Mouse (Mus musculus) heart, adult 8-10 months (tissue): ENCODE results near the gene Rnft1. TPM values are rescaled to one million over a fixed set of nuclear protein-coding genes. Genes with fewer than 3 reads are reported as not detected.

ENCODE experiments used
- DNase-seq: peaks from one replicate; pipeline ENCODE4 v3.0.0; 2022; ENCODE audit warnings: low spot score
- total RNA-seq, 4 experiments: library from RNA; stranded (reverse); gene quantifications; 2 replicates each; pipeline ENCODE4 v1.2.4; 2022

The Rnft1 gene
- 10 to 100 TPM; 25.4 to 30.0 (median 29.3) TPM for total RNA-seq

GRCm38 (mm10) chr11:86484101-86484868, at the start of gene Rnft1:
Rnft1 (plus strand) TSS chr11:86484657.
- DNase-seq: peak; percentile 98

- DNase-seq: no peak
Measured at GRCm38 (mm10) chr11:86436843-86437242, 47.6 kb upstream of the Rnft1 start.

GRCm38 (mm10) chr11:86438261-86438660, 46.2 kb upstream of the Rnft1 start:
- DNase-seq: no peak

- DNase-seq: no peak
Measured at GRCm38 (mm10) chr11:86440791-86441190, 43.7 kb upstream of the Rnft1 start.

- DNase-seq: no peak
Measured at GRCm38 (mm10) chr11:86453991-86454390, 30.5 kb upstream of the Rnft1 start.

- no peak for DNase-seq
Measured at GRCm38 (mm10) chr11:86457545-86457944, 26.9 kb upstream of the Rnft1 start.

GRCm38 (mm10) chr11:86458866-86459265, 25.6 kb upstream of the Rnft1 start:
- DNase-seq: no peak

- no peak for DNase-seq
Measured at GRCm38 (mm10) chr11:86462579-86462978, 21.9 kb upstream of the Rnft1 start.

GRCm38 (mm10) chr11:86464275-86464674, 20.2 kb upstream of the Rnft1 start:
- peak; percentile 45 for DNase-seq

- no peak for DNase-seq
Measured at GRCm38 (mm10) chr11:86468345-86468744, 16.1 kb upstream of the Rnft1 start.

GRCm38 (mm10) chr11:86468971-86469370, 15.5 kb upstream of the Rnft1 start:
- DNase-seq: no peak

- no peak for DNase-seq
Measured at GRCm38 (mm10) chr11:86471785-86472184, 12.7 kb upstream of the Rnft1 start.

GRCm38 (mm10) chr11:86472771-86473171, 11.7 kb upstream of the Rnft1 start:
- DNase-seq: peak; percentile 35

- no peak for DNase-seq
Measured at GRCm38 (mm10) chr11:86473576-86473975, 10.9 kb upstream of the Rnft1 start.

- no peak for DNase-seq
Measured at GRCm38 (mm10) chr11:86484910-86485510, 553 bp downstream of the Rnft1 start.

- DNase-seq: no peak
Measured at GRCm38 (mm10) chr11:86490782-86491181, 6.3 kb downstream of the Rnft1 start.

GRCm38 (mm10) chr11:86497356-86497755, 12.9 kb downstream of the Rnft1 start:
- DNase-seq: no peak

GRCm38 (mm10) chr11:86497908-86498307, 13.5 kb downstream of the Rnft1 start:
- no peak for DNase-seq

- DNase-seq: no peak
Measured at GRCm38 (mm10) chr11:86500795-86501194, 16.3 kb downstream of the Rnft1 start.

GRCm38 (mm10) chr11:86503121-86503520, 18.7 kb downstream of the Rnft1 start:
- DNase-seq: no peak

- no peak for DNase-seq
Measured at GRCm38 (mm10) chr11:86507334-86507733, 22.9 kb downstream of the Rnft1 start.

GRCm38 (mm10) chr11:86507991-86508390, 23.5 kb downstream of the Rnft1 start:
- no peak for DNase-seq

GRCm38 (mm10) chr11:86516620-86517019, 32.2 kb downstream of the Rnft1 start:
- DNase-seq: no peak
